Mouse (Mus musculus) adrenal gland (tissue): ENCODE measurements around the gene Chat.
"Not testable (repeated sequence)": the region's sequence is repeated elsewhere in the genome, so short reads cannot be mapped to it uniquely, and the experiment has no call there.

Source experiments
- intact Hi-C: fragments of 180-260 bp; cut with DNase I; formaldehyde crosslinking; loops from one replicate; pipeline ENCODE4 v1.15.1; 2025

Chat gene

DNA sequence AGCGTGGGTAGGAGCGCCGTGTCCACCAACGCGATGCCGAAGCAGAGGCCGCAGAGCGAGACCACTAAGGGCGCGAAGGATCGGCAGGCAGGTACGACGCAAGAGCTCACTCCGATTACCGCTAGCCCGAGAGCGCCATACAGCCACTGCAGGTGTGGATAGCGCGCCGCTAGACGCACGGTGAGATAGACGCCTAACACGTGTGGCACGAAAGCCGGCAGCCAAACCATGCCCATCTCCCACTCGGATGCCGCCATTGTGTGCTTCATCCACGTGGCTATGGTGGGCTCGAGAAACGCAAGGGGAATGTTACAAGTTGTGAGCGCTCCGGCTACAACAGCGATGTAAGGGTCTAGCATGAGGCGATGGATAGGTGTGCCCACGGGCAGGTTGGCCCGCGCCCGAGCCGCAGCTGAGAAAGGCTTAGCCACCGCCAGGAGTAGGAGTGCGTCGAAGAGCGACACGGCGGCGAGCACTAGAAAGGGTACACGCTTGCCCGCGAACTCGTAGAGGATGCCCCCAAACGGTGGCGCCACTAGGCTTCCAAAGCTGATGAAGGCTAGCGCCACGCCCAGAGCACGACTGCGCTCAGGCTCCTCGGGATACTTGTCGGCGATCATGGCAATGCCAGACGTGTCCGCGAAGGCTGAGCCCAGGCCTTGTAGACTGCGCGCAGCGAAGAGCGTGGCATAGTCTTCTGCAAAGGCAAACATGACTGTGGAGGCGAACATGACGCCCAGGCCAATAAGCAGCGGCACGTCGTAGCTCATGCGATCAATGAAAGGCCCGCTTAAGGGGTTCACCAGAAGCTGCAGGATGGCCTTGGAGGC lies 2.4 kb downstream of the Chat start:
- intact Hi-C loops = no loop called here

- intact Hi-C loops = no loop called here
Measured at GRCm38 (mm10) chr14:32452552-32452951, 13.2 kb downstream of the Chat start.

DNA sequence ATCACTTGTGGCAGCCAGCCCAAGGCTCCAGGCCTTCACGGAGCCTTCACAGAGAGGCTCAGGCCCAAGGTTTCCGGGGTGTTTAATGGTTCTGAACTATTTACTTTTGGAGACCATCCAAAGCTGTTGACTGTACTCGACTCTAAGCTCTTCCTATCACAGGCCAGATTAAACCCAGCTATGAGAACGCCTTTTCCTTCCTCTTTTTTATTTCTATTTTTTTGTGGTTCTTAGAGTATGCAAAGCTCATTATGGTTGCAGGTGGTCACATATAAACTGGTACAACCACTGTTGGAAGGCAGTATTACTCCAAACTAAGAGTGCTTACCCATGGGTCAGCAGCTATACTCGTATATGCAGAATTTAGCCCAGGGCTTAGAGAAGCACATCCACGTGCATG lies 18.8 kb downstream of the Chat start:
- intact Hi-C loops = no loop called here

DNA sequence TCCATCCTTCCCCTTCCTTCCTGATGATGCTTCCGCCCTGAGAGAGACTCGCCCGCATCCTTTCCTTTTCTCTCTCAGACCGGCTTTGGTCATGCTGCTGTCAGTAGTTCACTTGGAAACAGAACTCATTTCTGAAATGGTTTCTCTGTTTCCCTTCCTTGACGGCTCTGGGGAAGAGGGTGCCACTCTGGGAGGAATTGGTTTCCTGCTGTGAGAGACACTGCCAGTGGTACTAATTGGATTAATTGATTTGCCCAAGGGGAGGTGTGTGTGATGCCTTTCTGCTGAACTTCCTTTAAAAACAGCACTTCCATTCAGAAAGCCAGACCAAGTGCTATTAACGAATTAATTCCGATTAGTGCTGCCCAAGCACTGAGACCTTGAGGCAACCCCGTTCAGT lies 22.3 kb downstream of the Chat start:
- intact Hi-C loops = no loop called here

- intact Hi-C loops = no loop called here
Measured at GRCm38 (mm10) chr14:32439744-32440143, 26.0 kb downstream of the Chat start.

- intact Hi-C loops = no loop called here
Measured at GRCm38 (mm10) chr14:32439316-32439715, 26.5 kb downstream of the Chat start.

GRCm38 (mm10) chr14:32437352-32437793 lies 28.4 kb downstream of the Chat start:
- intact Hi-C loops = no loop called here

DNA sequence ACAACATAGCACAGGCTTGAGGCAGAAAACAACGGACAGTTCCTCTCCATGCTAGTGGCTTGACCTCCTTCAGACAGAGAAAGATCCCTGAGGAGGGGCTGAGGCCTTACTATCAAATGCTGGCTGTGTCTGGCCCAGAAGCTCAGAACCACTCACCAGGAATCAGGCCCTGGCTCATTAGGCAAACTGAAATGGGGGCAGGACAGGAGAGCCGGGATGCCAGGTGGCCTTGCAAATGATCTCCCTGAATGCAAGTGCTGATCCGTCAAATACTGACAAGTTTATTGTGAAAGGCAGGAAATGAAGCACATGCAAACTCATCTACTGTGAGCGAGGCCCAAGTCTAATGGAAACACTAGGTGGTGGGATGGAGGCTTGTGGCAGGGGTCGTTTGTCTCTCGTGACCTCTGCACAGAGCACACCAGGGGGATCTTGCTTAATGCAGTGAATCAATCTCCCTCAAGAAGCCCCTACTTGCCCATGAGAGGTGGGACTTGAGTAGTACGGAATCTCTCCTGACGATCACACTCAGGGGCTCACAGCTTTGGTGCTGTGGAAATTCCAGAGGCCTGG lies 36.7 kb downstream of the Chat start:
- intact Hi-C loops = no loop called here

GRCm38 (mm10) chr14:32423946-32424345 lies 41.8 kb downstream of the Chat start:
- intact Hi-C loops = no loop called here

DNA sequence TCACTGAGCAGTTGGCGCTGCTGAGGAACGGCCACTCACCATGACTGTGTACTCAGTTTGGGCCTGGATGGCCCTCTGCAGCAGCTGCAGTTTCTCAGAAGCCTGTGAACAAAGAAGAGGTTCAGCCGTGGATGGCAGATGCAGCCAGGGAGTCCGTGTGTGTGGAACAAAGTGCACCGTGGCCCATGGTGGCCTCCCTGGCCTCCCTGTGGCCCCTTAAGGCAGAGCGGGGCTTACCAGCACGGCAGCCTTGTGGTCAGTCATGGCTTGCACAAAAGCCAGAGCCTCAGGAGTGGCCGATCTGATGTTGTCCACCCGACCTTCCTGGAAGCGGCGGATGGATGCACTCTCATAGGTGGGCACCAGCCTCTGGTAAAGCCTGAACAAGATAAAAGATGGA lies 47.0 kb downstream of the Chat start:
- intact Hi-C loops = no loop called here

- intact Hi-C loops = no loop called here
Measured at GRCm38 (mm10) chr14:32412075-32412474, 53.7 kb downstream of the Chat start.

GRCm38 (mm10) chr14:32410084-32410483 lies 55.7 kb downstream of the Chat start:
- intact Hi-C loops = no loop called here

GRCm38 (mm10) chr14:32405399-32405798 lies 60.4 kb downstream of the Chat start:
- intact Hi-C loops = not testable (repeated sequence)

GRCm38 (mm10) chr14:32388196-32388595 lies 77.6 kb downstream of the Chat start, which contains the start of gene 1700024G13Rik:
TSS of gene 1700024G13Rik (minus strand) at chr14:32388391.
- intact Hi-C loops = no loop called here

- intact Hi-C loops = no loop called here
Measured at GRCm38 (mm10) chr14:32381619-32382018, 84.2 kb downstream of the Chat start.

- intact Hi-C loops = no loop called here
Measured at GRCm38 (mm10) chr14:32381066-32381465, 84.7 kb downstream of the Chat start.

DNA sequence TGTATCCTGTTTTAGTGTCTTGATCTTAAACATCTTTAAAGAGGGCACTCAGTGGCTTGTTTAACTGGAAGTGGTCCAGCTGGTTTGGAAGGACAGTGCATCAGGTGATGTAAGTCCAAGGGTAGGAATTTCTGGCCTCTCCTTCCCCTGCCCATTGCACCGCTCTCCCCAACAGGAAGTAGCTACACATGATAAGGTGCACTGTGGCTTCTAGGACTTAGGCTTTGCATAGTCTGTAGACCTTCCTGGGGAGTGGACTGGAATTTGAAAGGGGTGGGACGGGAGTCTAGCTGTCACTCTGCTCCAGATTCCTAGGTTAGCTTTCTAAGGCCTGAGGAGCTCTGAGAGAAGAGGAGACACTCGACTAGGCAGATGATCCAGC lies 85.7 kb downstream of the Chat start:
- intact Hi-C loops = no loop called here

GRCm38 (mm10) chr14:32379395-32380098 lies 86.2 kb downstream of the Chat start:
- intact Hi-C loops = no loop called here

GRCm38 (mm10) chr14:32372510-32372909 lies 93.3 kb downstream of the Chat start:
- intact Hi-C loops = no loop called here

DNA sequence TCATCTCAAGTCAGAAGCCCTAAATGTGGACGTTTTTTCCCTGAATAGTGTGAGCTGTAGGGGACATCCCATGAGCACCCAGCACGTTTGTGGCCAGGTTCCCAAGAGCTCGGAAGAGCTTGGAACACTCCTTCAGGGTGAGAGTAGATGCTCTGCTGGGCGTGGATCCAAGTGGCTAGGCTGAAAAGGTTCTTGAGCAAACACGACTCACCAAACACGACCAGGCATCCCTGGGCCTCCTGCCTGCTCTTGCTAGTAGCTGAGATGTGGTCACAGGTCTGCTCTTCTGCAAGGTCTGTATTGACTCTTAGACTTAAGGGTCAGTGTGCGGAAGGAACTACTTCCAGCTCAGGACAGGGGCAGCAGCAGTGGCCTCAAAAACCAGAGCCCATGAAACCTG lies 96.0 kb downstream of the Chat start:
- intact Hi-C loops = no loop called here

- intact Hi-C loops = no loop called here
Measured at GRCm38 (mm10) chr14:32364359-32364758, 101.4 kb downstream of the Chat start.
